Mouse (Mus musculus) adrenal gland, postnatal 36 days (tissue): ENCODE measurements at regions not wholly inside any gene's neighbourhood (a gene's known extent, or its start where the extent isn't known, plus 50 kb on each side); places are given as distances from the start of the nearest gene placed in this dataset.

Experiments
- DNase-seq, 2 experiments: peaks; one replicate each; pipeline ENCODE4 v3.0.0; 2021; ENCODE audit warnings: mixed read lengths in 1 of 2

GRCm38 (mm10) chr13:112001155-112002025 is 192.6 kb upstream of the Map3k1 start:
- peak in 1 of 2 experiments; percentile 21 for DNase-seq

DNA sequence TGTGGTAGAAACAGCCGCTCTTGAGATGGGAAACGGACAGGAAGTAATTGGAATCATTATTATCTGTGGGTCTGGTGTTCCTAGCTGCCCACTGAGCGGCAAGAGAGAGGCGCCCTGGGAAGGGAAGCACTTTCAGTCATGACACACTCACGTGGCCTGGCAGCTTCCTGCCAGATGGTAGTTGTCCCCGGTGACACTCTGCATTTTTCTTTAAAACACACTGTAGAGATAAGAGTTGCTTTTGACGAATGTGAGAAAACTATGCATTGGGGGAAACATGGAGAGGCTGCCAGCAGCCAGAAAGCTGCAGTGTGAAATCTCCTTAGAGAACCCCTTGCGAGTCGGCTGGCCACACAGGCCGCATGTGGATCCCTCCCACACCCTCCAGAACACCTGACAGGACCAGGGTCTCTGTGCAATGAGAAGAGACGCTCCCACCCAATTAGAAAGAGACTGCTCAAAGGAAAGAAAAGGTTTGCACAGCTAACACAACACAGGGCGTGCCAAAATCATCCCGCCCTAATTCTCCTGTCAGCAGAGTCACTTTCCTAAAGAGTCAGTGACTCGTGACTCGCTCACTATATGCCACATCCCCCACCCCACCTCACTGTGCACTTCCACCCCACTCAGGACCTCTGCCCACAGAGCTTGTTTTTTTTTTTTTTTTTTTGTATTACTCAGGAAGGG is 194.0 kb upstream of the Map3k1 start:
- peak in 1 of 2 experiments; percentile 32 for DNase-seq

DNA sequence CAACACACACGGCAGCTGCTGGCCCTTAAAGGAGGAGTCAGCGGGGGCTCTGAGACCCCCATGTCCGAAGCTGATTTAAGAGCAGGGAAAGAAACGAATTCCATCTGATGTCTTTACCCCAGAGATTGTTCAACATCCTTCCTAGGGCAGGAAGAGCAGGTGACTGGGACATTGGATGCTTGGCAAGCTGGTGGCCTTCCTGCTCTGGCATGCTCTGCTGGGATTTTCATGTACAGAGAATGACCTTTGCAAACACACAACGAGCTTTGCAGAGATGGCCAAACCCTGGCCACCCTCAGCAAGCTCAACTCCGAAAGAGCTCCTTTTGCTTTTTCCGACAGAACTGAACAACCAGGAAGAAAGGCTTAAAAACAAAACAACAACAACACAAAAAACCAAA is 194.7 kb upstream of the Map3k1 start:
- DNase-seq, result no peak

DNA sequence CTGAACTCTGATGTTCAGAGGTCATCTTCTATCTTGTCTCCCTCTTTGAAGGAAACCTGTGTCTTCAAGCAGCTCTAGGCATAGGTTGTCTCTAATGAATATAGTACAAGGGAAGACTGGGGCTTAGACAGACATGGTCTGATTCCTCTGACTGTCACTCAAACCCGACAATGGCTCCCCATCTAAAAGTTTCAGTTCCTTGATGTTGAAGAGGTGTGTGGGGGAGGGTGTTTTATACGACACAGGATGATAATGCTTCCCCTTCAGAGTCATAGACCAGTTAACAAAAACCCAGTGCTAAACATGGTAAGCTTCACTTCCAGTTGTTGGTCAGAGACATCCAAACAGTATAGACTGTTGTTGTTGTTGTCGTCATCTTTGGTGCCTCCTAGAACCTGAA is 195.3 kb upstream of the Map3k1 start:
- no peak for DNase-seq

GRCm38 (mm10) chr13:112005421-112005820 is 196.6 kb upstream of the Map3k1 start:
- no peak for DNase-seq

GRCm38 (mm10) chr13:112008806-112009205 is 200.0 kb upstream of the Map3k1 start:
- DNase-seq, result no peak

DNA sequence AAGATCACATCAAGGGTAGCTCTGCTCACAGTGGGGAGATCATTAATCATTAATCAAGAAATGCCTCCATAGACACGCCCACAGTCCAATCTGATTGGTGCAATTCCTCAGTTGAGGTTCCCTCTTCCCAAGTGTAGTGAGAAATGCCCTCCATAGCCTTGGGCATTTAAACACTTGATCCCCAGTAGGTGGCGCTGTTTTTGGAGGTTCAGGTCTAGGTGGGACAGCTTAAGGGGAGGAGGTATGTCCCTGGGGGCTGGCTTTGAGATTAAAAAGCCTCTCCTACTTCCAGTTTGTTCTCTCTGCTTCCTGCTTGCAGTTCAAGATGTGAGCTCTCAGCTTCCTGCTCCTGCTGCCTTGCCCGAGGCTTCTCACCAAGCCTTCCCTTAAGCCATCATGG is 200.5 kb upstream of the Map3k1 start:
- DNase-seq, result no peak

DNA sequence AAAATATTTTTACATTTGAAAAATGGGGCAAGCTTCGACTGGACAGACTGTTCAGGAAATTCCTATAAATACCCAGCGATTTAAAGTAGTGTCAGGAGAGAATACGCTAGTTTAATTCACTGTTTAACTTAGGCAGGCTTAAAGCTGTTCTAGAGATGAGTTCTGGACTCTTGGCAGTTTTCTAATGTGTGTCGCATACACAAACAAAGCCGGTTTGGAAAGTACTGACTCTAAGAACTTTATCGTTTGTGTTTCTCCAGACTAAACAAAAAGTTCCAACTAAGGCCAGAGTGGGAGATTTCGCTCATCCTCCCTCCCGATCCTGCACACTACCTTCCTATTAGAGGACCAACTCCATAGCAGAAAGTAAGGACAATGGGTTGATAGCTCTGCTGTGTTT is 201.7 kb upstream of the Map3k1 start:
- DNase-seq, result no peak

DNA sequence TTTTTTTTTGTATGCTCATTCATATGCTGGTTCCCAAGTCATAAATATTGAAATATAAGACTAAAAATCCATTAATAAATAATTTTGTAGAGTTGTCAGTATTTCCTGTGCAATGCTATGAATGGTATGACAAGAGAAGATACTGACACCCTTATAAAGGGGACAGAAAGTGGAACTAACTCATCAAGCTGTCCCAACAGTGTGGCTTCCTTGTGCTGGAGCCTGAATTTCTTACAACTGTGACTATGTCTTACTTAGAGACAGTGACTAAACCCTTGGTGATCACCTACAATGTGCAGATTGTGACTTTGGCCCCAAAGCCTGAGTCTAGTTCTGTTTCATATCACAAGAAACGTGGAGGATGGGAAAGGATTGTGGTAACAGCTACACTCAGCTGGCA is 203.8 kb upstream of the Map3k1 start:
- DNase-seq, result no peak

DNA sequence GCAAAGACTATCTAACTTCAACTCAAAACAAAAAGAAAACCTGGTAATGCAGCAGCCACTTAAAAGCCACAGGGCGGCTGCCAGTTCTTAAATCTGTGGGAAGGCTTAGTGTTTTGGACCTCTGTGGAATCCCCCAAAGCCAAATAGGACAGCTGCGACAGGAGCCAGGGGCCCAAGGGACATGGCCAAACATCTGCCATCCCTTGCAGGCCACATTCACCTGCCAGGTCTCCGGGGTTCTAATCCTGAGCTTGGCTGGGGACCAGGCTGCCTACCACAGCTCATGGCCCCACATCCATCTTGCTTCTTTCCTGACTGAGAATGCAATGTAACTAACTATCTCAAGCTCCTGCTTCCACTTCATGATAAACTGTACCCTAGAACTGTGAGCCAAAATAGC is 206.3 kb upstream of the Map3k1 start:
- no peak for DNase-seq

DNA sequence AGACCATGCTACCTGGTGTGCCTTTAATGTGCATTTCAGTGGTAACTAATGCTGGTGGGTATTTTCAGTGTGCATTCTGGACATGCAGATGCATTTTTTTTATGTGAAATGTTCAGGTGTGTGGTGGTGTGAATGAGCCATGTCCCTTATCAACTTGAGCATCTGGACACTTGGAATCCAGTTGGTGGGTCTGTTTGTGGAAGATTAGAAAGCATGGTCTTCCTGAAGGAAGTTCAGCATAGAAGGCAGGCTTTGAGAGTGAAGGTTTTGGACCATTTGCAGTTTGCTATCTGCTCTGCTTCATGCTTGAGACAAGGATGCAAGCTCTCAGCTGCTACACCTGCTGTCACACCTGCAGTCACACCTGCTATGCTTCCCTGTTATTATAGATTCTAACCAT is 207.5 kb upstream of the Map3k1 start:
- DNase-seq, result no peak

DNA sequence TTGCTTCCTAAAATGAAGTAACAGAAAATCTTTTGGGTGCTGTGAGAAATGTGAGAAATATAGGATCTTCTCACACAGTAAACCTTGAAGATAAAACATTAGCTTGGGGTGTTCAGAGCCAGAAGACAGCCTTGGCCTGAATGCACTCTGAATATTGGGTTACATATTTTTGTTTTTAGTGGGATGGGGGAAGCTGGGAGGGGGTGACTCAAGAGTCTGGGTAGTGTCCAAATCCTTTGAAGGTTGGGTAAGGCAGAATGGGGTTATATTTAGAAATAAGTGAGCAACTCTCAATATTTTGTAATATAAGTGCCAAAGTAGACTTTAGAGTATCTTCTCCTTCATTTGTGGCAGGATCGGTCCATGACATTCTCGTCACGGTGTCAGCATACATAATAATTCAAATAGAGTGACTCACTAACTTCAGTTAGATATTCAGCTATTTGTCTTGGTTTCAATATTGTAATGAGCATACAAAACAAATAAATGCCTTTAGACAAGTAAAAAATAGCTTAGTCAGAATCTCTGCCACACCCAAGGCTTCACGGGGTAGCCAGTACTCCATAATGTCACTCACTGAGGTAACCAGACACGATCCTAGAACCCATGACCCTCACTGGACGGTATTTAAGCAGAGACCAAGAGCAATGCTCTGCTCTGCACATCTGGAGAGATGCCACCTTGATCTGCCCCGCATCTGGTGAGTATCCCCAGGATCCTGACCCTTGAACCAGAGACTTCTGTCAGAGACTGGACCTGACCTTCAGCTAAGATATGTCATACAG is 209.9 kb upstream of the Map3k1 start:
- peak; percentile 54 to 67 for DNase-seq

DNA sequence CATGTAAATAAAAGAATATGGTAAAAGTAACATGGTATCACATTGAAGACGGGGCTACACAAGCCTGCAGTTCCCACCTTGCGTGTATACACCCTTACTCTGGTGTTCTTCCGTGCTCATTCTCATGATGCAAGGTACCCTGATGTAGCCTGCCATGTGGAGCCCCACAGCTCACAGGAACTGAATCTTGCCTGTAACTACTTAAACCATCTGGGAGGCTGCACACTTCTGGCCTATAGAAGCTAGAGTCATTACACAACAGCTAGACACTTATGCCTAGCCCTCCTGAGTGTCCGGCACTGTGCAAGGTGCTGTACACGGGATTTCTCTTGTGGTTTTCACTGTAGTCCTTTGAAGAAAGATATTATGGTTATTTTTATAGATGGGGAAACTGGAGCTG is 210.8 kb upstream of the Map3k1 start:
- no peak for DNase-seq

GRCm38 (mm10) chr13:112023171-112023570 is 214.4 kb upstream of the Map3k1 start:
- DNase-seq, result peak in 1 of 2 experiments; percentile 62

DNA sequence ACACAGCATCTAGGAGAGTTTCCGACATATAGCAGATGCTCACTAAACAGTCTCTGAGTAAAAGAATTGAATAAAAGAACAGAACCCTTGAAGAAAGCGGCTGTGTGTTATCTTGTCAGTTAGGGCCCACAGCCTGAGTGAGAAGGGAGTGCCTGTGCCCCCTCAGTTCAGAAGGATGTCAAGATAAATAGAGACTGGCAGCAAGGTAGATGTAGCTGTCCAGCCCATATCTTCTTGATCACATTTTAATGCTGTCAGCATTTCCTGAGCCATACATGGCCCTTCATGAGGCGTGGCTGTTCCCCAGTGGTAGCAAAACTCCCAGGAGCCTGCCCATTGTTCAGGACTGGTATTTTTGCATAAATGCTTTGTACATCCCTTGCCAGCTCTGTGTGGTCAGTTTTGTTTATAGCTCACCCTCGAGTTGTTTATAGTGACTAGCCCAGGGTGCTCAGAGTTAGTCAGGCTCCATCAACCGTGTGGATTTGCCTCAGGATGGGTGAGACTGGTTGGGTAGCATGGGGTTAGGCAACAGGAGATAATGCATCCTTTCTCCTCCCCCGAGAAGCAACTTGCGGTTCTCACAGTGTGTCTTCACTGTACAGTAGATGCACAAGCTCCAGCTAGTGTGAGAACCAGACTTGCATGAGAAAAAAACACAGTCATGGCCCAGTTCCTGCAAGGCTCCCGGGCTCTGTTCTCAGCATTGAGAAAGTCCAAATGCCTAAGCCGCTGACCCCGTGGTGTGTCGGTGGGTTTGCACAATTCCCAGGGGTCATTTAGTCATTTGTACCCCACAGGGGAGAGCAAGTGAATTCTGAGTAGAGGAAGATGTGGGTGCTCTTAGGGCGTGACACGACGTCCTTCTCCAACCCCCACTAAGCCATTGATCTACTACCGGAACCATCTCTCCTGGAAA is 216.1 kb upstream of the Map3k1 start:
- DNase-seq, result peak in 1 of 2 experiments; percentile 19

GRCm38 (mm10) chr13:112025586-112025950 is 216.8 kb upstream of the Map3k1 start:
- no peak for DNase-seq

DNA sequence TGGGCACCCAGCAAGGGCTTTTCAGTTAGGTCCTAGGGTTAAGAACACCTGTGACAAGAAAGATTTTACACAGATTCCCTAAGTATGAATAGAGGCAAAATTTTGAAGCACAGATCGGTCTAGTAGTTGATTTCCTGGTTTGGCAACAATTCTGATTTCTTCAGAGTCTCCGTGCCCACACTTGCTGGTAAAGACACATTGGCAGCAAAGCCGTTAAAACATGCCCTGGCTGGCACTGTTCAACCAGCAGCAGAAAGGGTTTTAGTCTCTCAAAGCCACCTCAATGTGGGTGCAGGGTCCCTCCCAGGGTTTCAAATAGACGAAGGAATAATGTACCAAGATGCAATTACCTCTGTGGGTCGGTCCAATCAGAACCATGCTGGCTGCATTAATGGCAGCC is 218.9 kb upstream of the Map3k1 start:
- no peak for DNase-seq

- DNase-seq, result no peak
These were observed 222.3 kb upstream of the Map3k1 start for GRCm38 (mm10) chr13:112031061-112031460.

DNA sequence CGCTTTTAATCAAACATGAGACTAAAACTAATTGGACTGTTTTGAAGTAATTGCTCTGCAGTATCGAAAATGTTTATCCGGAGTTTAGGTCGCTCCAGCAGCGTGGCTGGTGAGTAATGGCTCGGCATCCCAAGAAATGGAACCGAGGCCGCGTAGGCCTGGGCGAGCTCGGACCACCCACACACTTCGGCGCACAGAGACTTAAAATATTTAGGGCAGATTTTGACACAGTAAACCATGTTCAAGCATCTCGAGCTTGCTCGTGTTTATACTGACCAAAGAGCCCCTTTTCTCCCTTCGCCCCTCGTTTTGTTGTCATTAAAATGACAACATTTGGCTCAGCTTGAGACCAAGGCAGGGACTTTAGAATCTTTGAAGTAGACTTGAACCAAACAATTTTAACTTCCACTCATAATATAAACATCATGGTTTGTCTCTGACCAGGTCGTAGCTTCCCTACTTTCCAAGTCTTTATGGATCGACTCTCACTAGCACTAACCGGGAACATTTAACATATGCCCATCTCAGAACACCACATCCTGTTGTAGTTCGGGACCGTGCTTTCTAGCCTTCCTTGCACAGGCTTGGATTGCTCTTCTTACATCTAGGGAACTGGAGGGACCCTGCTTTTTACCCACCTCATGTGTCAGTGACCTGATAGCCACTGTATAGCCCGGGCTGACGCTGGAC is 223.0 kb upstream of the Map3k1 start:
- no peak for DNase-seq

GRCm38 (mm10) chr13:112037731-112038380 is 229.1 kb upstream of the Map3k1 start:
- DNase-seq, result no peak
